Mouse (Mus musculus): ENCODE results near the gene Nme9. TPM values are rescaled to one million over a fixed set of nuclear protein-coding genes. Genes with fewer than 3 reads are reported as not detected.

Nme9 gene
- polyA plus RNA-seq, 1 experiment from 2014 or later, result 6.2 TPM

- Histone ChIP-seq H3K4me3 (ENCODE audit: low read length) (peak overlapping the region; percentile 64), H3K4me2 (ENCODE audit: low read depth, low read length) (peak overlapping the region; percentile 94), H3K27me3 (ENCODE audit: control insufficient read depth, insufficient read depth, low read depth, low read length) (peaks cover 6% of the 10 kb centered on the region; the same call in 1 of the 2 replicates), H3K4me1 (replicated peaks; ENCODE audit: control insufficient read depth, insufficient read depth, low read length) (peaks cover 13% of the 10 kb centered on the region; the same call in 1 of the 2 replicates), H3K36me3 (ENCODE audit: control insufficient read depth, insufficient read depth, low read length) (no peaks in the 10 kb centered on the region), H3K9me3 (ENCODE audit: control insufficient read depth, low read length) (no peaks in the 10 kb centered on the region), H3K9ac (ENCODE audit: low read length) (0 out of 2 replicates have a peak overlapping the region, but pooled peaks have one; percentile 25), H3K27ac (ENCODE audit: low read length) (peak overlapping the region; percentile 1)
- WGBS, result 32% methylated on average over 14 of the region's 14 CpGs
- ATAC-seq (ENCODE audit: low read depth), result peak; percentile 75
Measured at GRCm38 (mm10) chr9:99434892-99435618, 16.2 kb upstream of the Nme9 start.

- H3K9me3 ChIP-seq (ENCODE audit: control insufficient read depth, low read length), result no peaks in the 10 kb centered on the region
- ATAC-seq (ENCODE audit: low read depth), result peak; percentile 29
- H3K27ac ChIP-seq (ENCODE audit: low read length), result peak overlapping the region; percentile 48
- H3K36me3 ChIP-seq (ENCODE audit: control insufficient read depth, insufficient read depth, low read length), result no peaks in the 10 kb centered on the region
- H3K4me2 ChIP-seq (ENCODE audit: low read depth, low read length), result peak overlapping the region; percentile 94
- H3K4me1 ChIP-seq (replicated peaks; ENCODE audit: control insufficient read depth, insufficient read depth, low read length), result peaks cover 13% of the 10 kb centered on the region; the same call in 1 of the 2 replicates
- peak overlapping the region; percentile 76 for H3K9ac ChIP-seq (ENCODE audit: low read length)
- WGBS, result 15% methylated on average over 16 of the region's 16 CpGs
- H3K4me3 ChIP-seq (ENCODE audit: low read length), result peak overlapping the region; percentile 64
- H3K27me3 ChIP-seq (ENCODE audit: control insufficient read depth, insufficient read depth, low read depth, low read length), result peaks cover 6% of the 10 kb centered on the region; the same call in 1 of the 2 replicates
Measured at GRCm38 (mm10) chr9:99435619-99436181, 15.6 kb upstream of the Nme9 start.

- Histone ChIP-seq H3K4me2 (ENCODE audit: low read depth, low read length) (peak overlapping the region; percentile 94), H3K4me1 (replicated peaks; ENCODE audit: control insufficient read depth, insufficient read depth, low read length) (peaks cover 13% of the 10 kb centered on the region; the same call in 1 of the 2 replicates), H3K27me3 (ENCODE audit: control insufficient read depth, insufficient read depth, low read depth, low read length) (peaks cover 6% of the 10 kb centered on the region; the same call in 1 of the 2 replicates), H3K27ac (ENCODE audit: low read length) (peak overlapping the region; percentile 48), H3K4me3 (ENCODE audit: low read length) (peak overlapping the region; percentile 64), H3K9ac (ENCODE audit: low read length) (peak overlapping the region; percentile 76), H3K36me3 (ENCODE audit: control insufficient read depth, insufficient read depth, low read length) (no peaks in the 10 kb centered on the region), H3K9me3 (ENCODE audit: control insufficient read depth, low read length) (no peaks in the 10 kb centered on the region)
- ATAC-seq (ENCODE audit: low read depth), result peak; percentile 87
- 1% methylated on average over 64 of the region's 86 CpGs for WGBS
Measured at GRCm38 (mm10) chr9:99436182-99437030, 14.9 kb upstream of the Nme9 start.

GRCm38 (mm10) chr9:99437031-99437764 is 14.1 kb upstream of the Nme9 start, which contains the start of gene Mras:
Mras (minus strand) TSS chr9:99437381.
- H3K4me3 ChIP-seq (ENCODE audit: low read length), result peak within 1 kb of the TSS; percentile 64
- peaks cover 13% of the 10 kb centered on the region; the same call in 1 of the 2 replicates for H3K4me1 ChIP-seq (replicated peaks; ENCODE audit: control insufficient read depth, insufficient read depth, low read length)
- no peak for ATAC-seq (ENCODE audit: low read depth)
- peak within 1 kb of the TSS; percentile 48 for H3K27ac ChIP-seq (ENCODE audit: low read length)
- peak within 1 kb of the TSS; percentile 76 for H3K9ac ChIP-seq (ENCODE audit: low read length)
- 9% methylated on average over 27 of the region's 27 CpGs for WGBS
- H3K27me3 ChIP-seq (ENCODE audit: control insufficient read depth, insufficient read depth, low read depth, low read length), result peaks cover 6% of the 10 kb centered on the region; the same call in 1 of the 2 replicates
- H3K4me2 ChIP-seq (ENCODE audit: low read depth, low read length), result peak within 1 kb of the TSS; percentile 94
- no peaks in the 10 kb centered on the region for H3K9me3 ChIP-seq (ENCODE audit: control insufficient read depth, low read length)
- no peaks in the 10 kb centered on the region for H3K36me3 ChIP-seq (ENCODE audit: control insufficient read depth, insufficient read depth, low read length)

GRCm38 (mm10) chr9:99437781-99438565 is 13.3 kb upstream of the Nme9 start:
- WGBS, result 63% methylated on average over 12 of the region's 12 CpGs
- H3K9me3 ChIP-seq (ENCODE audit: control insufficient read depth, low read length), result no peaks in the 10 kb centered on the region
- H3K4me2 ChIP-seq (ENCODE audit: low read depth, low read length), result no peak overlapping the region
- ATAC-seq (ENCODE audit: low read depth), result no peak
- H3K4me3 ChIP-seq (ENCODE audit: low read length), result no peak overlapping the region
- H3K27ac ChIP-seq (ENCODE audit: low read length), result no peak overlapping the region
- peaks cover 6% of the 10 kb centered on the region; the same call in 1 of the 2 replicates for H3K27me3 ChIP-seq (ENCODE audit: control insufficient read depth, insufficient read depth, low read depth, low read length)
- H3K9ac ChIP-seq (ENCODE audit: low read length), result no peak overlapping the region
- no peaks in the 10 kb centered on the region for H3K36me3 ChIP-seq (ENCODE audit: control insufficient read depth, insufficient read depth, low read length)
- H3K4me1 ChIP-seq (replicated peaks; ENCODE audit: control insufficient read depth, insufficient read depth, low read length), result peaks cover 13% of the 10 kb centered on the region; the same call in 1 of the 2 replicates

- no peak overlapping the region for H3K4me3 ChIP-seq (ENCODE audit: low read length)
- peaks cover 13% of the 10 kb centered on the region; the same call in 1 of the 2 replicates for H3K4me1 ChIP-seq (replicated peaks; ENCODE audit: control insufficient read depth, insufficient read depth, low read length)
- no peaks in the 10 kb centered on the region for H3K36me3 ChIP-seq (ENCODE audit: control insufficient read depth, insufficient read depth, low read length)
- 73% methylated on average over 8 of the region's 8 CpGs for WGBS
- peaks cover 6% of the 10 kb centered on the region; the same call in 1 of the 2 replicates for H3K27me3 ChIP-seq (ENCODE audit: control insufficient read depth, insufficient read depth, low read depth, low read length)
- no peaks in the 10 kb centered on the region for H3K9me3 ChIP-seq (ENCODE audit: control insufficient read depth, low read length)
- H3K27ac ChIP-seq (ENCODE audit: low read length), result no peak overlapping the region
- H3K9ac ChIP-seq (ENCODE audit: low read length), result no peak overlapping the region
- H3K4me2 ChIP-seq (ENCODE audit: low read depth, low read length), result no peak overlapping the region
- ATAC-seq (ENCODE audit: low read depth), result no peak
Measured at GRCm38 (mm10) chr9:99439064-99439463, 12.2 kb upstream of the Nme9 start.

- no peak overlapping the region for H3K27ac ChIP-seq (ENCODE audit: low read length)
Measured at GRCm38 (mm10) chr9:99440941-99441340, 10.3 kb upstream of the Nme9 start.

More at GRCm38 (mm10) chr9:99440941-99441340, 10.3 kb upstream of the Nme9 start:
- ATAC-seq (ENCODE audit: low read depth), result no peak
- no peaks in the 10 kb centered on the region for H3K36me3 ChIP-seq (ENCODE audit: control insufficient read depth, insufficient read depth, low read length)
- no peak overlapping the region for H3K4me3 ChIP-seq (ENCODE audit: low read length)
- H3K9ac ChIP-seq (ENCODE audit: low read length), result no peak overlapping the region
- H3K4me1 ChIP-seq (replicated peaks; ENCODE audit: control insufficient read depth, insufficient read depth, low read length), result peaks cover 4% of the 10 kb centered on the region; the same call in 1 of the 2 replicates
- H3K4me2 ChIP-seq (ENCODE audit: low read depth, low read length), result no peak overlapping the region
- WGBS, result 67% methylated on average over 5 of the region's 5 CpGs
- H3K9me3 ChIP-seq (ENCODE audit: control insufficient read depth, low read length), result no peaks in the 10 kb centered on the region
- H3K27me3 ChIP-seq (ENCODE audit: control insufficient read depth, insufficient read depth, low read depth, low read length), result peaks cover 6% of the 10 kb centered on the region; the same call in 1 of the 2 replicates
